Mouse (Mus musculus): ENCODE results near the gene Zfp82.

Gene Zfp82

GRCm38 (mm10) chr7:30044354-30044753, 28.3 kb downstream of the Zfp82 start:
- DNase-seq = no peak

- no peak for DNase-seq
Observed at GRCm38 (mm10) chr7:30034331-30034730, 38.4 kb downstream of the Zfp82 start.

- DNase-seq = no peak
Observed at GRCm38 (mm10) chr7:30031379-30031778, 41.3 kb downstream of the Zfp82 start.

- no peak for DNase-seq
Observed at GRCm38 (mm10) chr7:30030677-30031076, 42.0 kb downstream of the Zfp82 start.

- no peak for DNase-seq
Observed at GRCm38 (mm10) chr7:30028572-30028971, 44.1 kb downstream of the Zfp82 start.

GRCm38 (mm10) chr7:30027331-30027730, 45.4 kb downstream of the Zfp82 start:
- DNase-seq = no peak

- DNase-seq = no peak
Observed at GRCm38 (mm10) chr7:30025358-30025757, 47.3 kb downstream of the Zfp82 start.

- no peak for DNase-seq
Observed at GRCm38 (mm10) chr7:30023800-30024199, 48.9 kb downstream of the Zfp82 start.

GRCm38 (mm10) chr7:30023324-30023723, 49.4 kb downstream of the Zfp82 start:
- DNase-seq = no peak

- DNase-seq = no peak
Observed at GRCm38 (mm10) chr7:30019543-30019942, 53.2 kb downstream of the Zfp82 start.

GRCm38 (mm10) chr7:30017226-30017625, 55.5 kb downstream of the Zfp82 start:
- DNase-seq = no peak

GRCm38 (mm10) chr7:30012956-30013363, 59.7 kb downstream of the Zfp82 start:
- peak in 1 of 2 experiments; percentile 28 for DNase-seq

- no peak for DNase-seq
Observed at GRCm38 (mm10) chr7:30010551-30011195, 62.0 kb downstream of the Zfp82 start.

GRCm38 (mm10) chr7:30009321-30010085, 63.2 kb downstream of the Zfp82 start:
- peak in 1 of 2 experiments; percentile 16 for DNase-seq

- DNase-seq = peak in 1 of 2 experiments; percentile 5
Observed at GRCm38 (mm10) chr7:30008020-30008690, 64.5 kb downstream of the Zfp82 start.

- DNase-seq = no peak
Observed at GRCm38 (mm10) chr7:30007601-30008000, 65.1 kb downstream of the Zfp82 start.
